Mouse (Mus musculus): ENCODE measurements around the gene Faf2. TPM values are rescaled to one million over a fixed set of nuclear protein-coding genes. Genes with fewer than 3 reads are reported as not detected.

The Faf2 gene
- polyA plus RNA-seq, 1 experiment from 2014 or later, result 96.9 TPM

GRCm38 (mm10) chr13:54710866-54711265 is 89.3 kb downstream of the Faf2 start:
- Histone ChIP-seq H3K4me2 (ENCODE audit: low read depth, low read length) (no peak overlapping the region), H3K27me3 (ENCODE audit: control insufficient read depth, insufficient read depth, low read length) (no peaks in the 10 kb centered on the region), H3K9me3 (replicated peaks; ENCODE audit: control insufficient read depth, low read length) (no peaks in the 10 kb centered on the region), H3K27ac (replicated peaks; ENCODE audit: low read depth, low read length) (no peak overlapping the region), H3K4me3 (ENCODE audit: low read depth, low read length) (no peak overlapping the region), H3K4me1 (ENCODE audit: control insufficient read depth, insufficient read depth, low read length) (no peaks in the 10 kb centered on the region), H3K9ac (replicated peaks; ENCODE audit: low read length) (no peak overlapping the region), H3K36me3 (replicated peaks; ENCODE audit: control insufficient read depth, insufficient read depth, low read depth, low read length) (no peaks in the 10 kb centered on the region)
- DNase-seq (ENCODE audit: low spot score) (no peak), ATAC-seq (replicated peaks; ENCODE audit: insufficient number of reproducible peaks, low FRiP score, low TSS enrichment, low read depth) (no peak)
- 75% methylated on average over 3 of the region's 3 CpGs for WGBS

Small RNA genes within 50 kb of the gene (microRNA-seq; reads per million reads assigned to microRNA genes)
- gene Gm24195 (ENCODE audit: borderline number of aligned reads), result not detected

Other genes starting within 250 kb of the Faf2 start
- 160 and 161 TPM in 2 replicates for gene Thoc3, start 152.9 kb upstream of the Faf2 start, polyA plus RNA-seq (2014; fragmentation: Nextera tagmentation; extraction: Ambion mirVana)
- 22.5 and 23.6 TPM in 2 replicates for gene Simc1, start 118.0 kb upstream of the Faf2 start, polyA plus RNA-seq (2014; fragmentation: Nextera tagmentation; extraction: Ambion mirVana)
- gene 4833439L19Rik, start 56.3 kb upstream of the Faf2 start, polyA plus RNA-seq (2014; fragmentation: Nextera tagmentation; extraction: Ambion mirVana), result 188 and 204 TPM in 2 replicates
- gene Arl10, start 46.8 kb upstream of the Faf2 start, polyA plus RNA-seq (2014; fragmentation: Nextera tagmentation; extraction: Ambion mirVana), result 24.9 and 26.0 TPM in 2 replicates
- 72.5 and 75.1 TPM in 2 replicates for gene Nop16, start 31.7 kb upstream of the Faf2 start, polyA plus RNA-seq (2014; fragmentation: Nextera tagmentation; extraction: Ambion mirVana)
- 154 and 168 TPM in 2 replicates for gene Higd2a, start 31.6 kb upstream of the Faf2 start, polyA plus RNA-seq (2014; fragmentation: Nextera tagmentation; extraction: Ambion mirVana)
- gene Cltb, start 10.4 kb upstream of the Faf2 start, polyA plus RNA-seq (2014; fragmentation: Nextera tagmentation; extraction: Ambion mirVana), result 19.4 and 20.7 TPM in 2 replicates
- gene Rnf44, start 72.1 kb downstream of the Faf2 start, polyA plus RNA-seq (2014; fragmentation: Nextera tagmentation; extraction: Ambion mirVana), result 65.0 and 66.6 TPM in 2 replicates
- not detected in 2 replicates for gene Cdhr2, start 79.7 kb downstream of the Faf2 start, polyA plus RNA-seq (2014; fragmentation: Nextera tagmentation; extraction: Ambion mirVana)
- gene Gprin1, start 128.1 kb downstream of the Faf2 start, polyA plus RNA-seq (2014; fragmentation: Nextera tagmentation; extraction: Ambion mirVana), result 3.0 and 3.4 TPM in 2 replicates
- 0.36 and 0.46 TPM in 2 replicates for gene Sncb, start 144.8 kb downstream of the Faf2 start, polyA plus RNA-seq (2014; fragmentation: Nextera tagmentation; extraction: Ambion mirVana)
- not detected in 2 replicates for gene Eif4e1b, start 162.2 kb downstream of the Faf2 start, polyA plus RNA-seq (2014; fragmentation: Nextera tagmentation; extraction: Ambion mirVana)
- gene Tspan17, start 167.6 kb downstream of the Faf2 start, polyA plus RNA-seq (2014; fragmentation: Nextera tagmentation; extraction: Ambion mirVana), result 6.7 and 8.5 TPM in 2 replicates